Mouse (Mus musculus) hindbrain, embryonic 16.5 days (tissue): ENCODE results near the gene Atp2b4. TPM values are rescaled to one million over a fixed set of nuclear protein-coding genes. Genes with fewer than 3 reads are reported as not detected.

Experiments used
- ATAC-seq: fragments of 200-750 bp; cut with Nextera tagmentation; 2 replicates; pipeline ENCODE4 v1.8.0; 2017; ENCODE audit warnings: moderate TSS enrichment, moderate library complexity
- H3K27ac ChIP-seq: fragments of 300-500 bp; sonication (generic); 2 replicates; pipeline ENCODE4 v1.5.1; 2014; ENCODE audit warnings: low read depth, mild to moderate bottlenecking, control low read depth, low read length, moderate library complexity
- H3K27me3 ChIP-seq: fragments of 300-500 bp; sonication (generic); replicated peaks from 2 replicates; pipeline ENCODE4 v1.6.1; 2014; ENCODE audit warnings: low read length; ENCODE audit not compliant: control insufficient read depth, insufficient read depth
- H3K36me3 ChIP-seq: fragments of 300-500 bp; sonication (generic); 2 replicates; pipeline ENCODE4 v1.6.1; 2014; ENCODE audit warnings: mild to moderate bottlenecking, low read length, moderate library complexity, mixed read lengths; ENCODE audit not compliant: control insufficient read depth, insufficient read depth
- H3K4me1 ChIP-seq: fragments of 300-500 bp; sonication (generic); 2 replicates; pipeline ENCODE4 v1.6.1; 2014; ENCODE audit warnings: low read depth, low read length; ENCODE audit not compliant: control insufficient read depth, insufficient read depth
- H3K4me2 ChIP-seq: fragments of 300-500 bp; sonication (generic); 2 replicates; pipeline ENCODE4 v1.6.1; 2014; ENCODE audit warnings: mild to moderate bottlenecking, low read length, control low read depth, moderate library complexity
- H3K4me3 ChIP-seq: fragments of 300-500 bp; sonication (generic); 2 replicates; pipeline ENCODE4 v1.5.1; 2014; ENCODE audit warnings: mild to moderate bottlenecking, low read length, control low read depth, moderate library complexity
- H3K9ac ChIP-seq: fragments of 300-500 bp; sonication (generic); 2 replicates; pipeline ENCODE4 v1.6.1; 2014; ENCODE audit warnings: low read depth, mild to moderate bottlenecking, control low read depth, low read length, moderate library complexity
- H3K9me3 ChIP-seq: fragments of 300-500 bp; sonication (generic); 2 replicates; pipeline ENCODE4 v1.6.1; 2014; ENCODE audit warnings: mild to moderate bottlenecking, low read length, moderate library complexity; ENCODE audit not compliant: control insufficient read depth
- WGBS: fragments of 180-500 bp; shearing (Covaris S2); extraction: QIAGEN DNeasy Blood & Tissue Kit; methylation state at CpG from one replicate; pipeline ENCODE4 v1.1.7; 2014; 5-methylcytosine and 5-hydroxymethylcytosine counted together
- microRNA-seq: library from miRNA; unstranded; fragments of <30 nt; microRNA quantifications from one replicate; pipeline ENCODE4, GENCODE M21; 2017
- polyA plus RNA-seq: library from polyadenylated mRNA; unstranded; fragments of >200 nt; fragmentation: Nextera tagmentation; extraction: Ambion mirVana; gene quantifications from 2 replicates; pipeline ENCODE4 v1.2.1, GENCODE M21; 2015

Gene Atp2b4
- polyA plus RNA-seq, 1 experiment from 2014 or later = 14.7 TPM

DNA sequence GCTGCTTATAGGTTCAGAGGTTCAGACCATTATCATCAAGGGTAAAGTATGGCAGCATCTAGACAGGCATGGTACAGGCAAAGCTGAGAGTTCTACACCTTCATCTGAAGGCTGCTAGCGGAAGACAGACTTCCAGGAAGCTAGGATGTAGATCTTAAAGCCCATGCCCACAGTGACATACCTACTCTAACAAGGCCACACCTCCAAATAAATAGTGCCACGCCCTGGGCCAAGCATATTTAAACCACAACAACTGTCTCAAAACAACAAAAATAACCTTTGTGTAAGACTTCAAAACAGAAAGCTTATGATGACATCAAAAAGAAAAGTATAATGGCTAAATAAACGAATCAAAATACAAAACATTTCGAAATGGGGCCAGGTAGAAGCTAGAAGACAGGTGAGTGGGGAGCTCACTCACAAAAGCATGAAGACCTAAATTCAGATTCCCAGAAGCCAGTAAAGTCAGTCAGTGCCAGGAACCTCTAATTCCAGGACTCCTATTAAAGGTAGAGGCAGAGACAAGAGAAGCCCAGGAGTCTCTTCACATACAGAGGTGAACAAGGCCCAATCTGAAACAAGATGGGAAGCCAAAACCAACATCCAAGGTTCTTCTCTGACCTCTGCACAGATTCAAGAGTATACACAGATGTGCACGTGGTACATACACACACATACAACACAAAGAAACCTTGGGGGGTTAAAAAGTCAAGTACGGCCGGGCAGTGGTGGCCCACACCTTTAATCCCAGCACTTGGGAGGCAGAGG is 150.4 kb downstream of the Atp2b4 start:
- H3K27me3 ChIP-seq = no peaks in the 10 kb centered on the region
- no peak overlapping the region for H3K4me3 ChIP-seq
- H3K9ac ChIP-seq = no peak overlapping the region
- H3K27ac ChIP-seq = no peak overlapping the region
- H3K4me2 ChIP-seq = no peak overlapping the region
- no peak for ATAC-seq
- no peaks in the 10 kb centered on the region for H3K9me3 ChIP-seq
- peaks cover 4% of the 10 kb centered on the region; the same call in 1 of the 2 replicates for H3K4me1 ChIP-seq
- 94% methylated on average over 7 of the region's 7 CpGs for WGBS
- peaks cover 7% of the 10 kb centered on the region; the same call in 1 of the 2 replicates for H3K36me3 ChIP-seq

Small RNAs within 50 kb of the gene (microRNA-seq; reads per million reads assigned to microRNA genes)
- 1.2 reads per million for gene Mir6903

Other genes starting within 250 kb of the Atp2b4 start
- gene Snrpe, start 190.8 kb downstream of the Atp2b4 start, polyA plus RNA-seq = 325 and 332 TPM in 2 replicates
- not detected in 2 replicates for gene Zbed6, start 140.2 kb downstream of the Atp2b4 start, polyA plus RNA-seq
- 2.1 and 2.3 TPM in 2 replicates for gene Gm38394, start 139.7 kb downstream of the Atp2b4 start, polyA plus RNA-seq
- 0.06 TPM in 1 of 2 replicates, not detected in the other for gene Lax1, start 110.9 kb downstream of the Atp2b4 start, polyA plus RNA-seq
- 4.0 and 4.1 TPM in 2 replicates for gene Optc, start 107.0 kb upstream of the Atp2b4 start, polyA plus RNA-seq
- 12.0 and 17.0 TPM in 2 replicates for gene Prelp, start 120.4 kb upstream of the Atp2b4 start, polyA plus RNA-seq
- 11.8 and 24.0 TPM in 2 replicates for gene Fmod, start 236.2 kb upstream of the Atp2b4 start, polyA plus RNA-seq